Mouse (Mus musculus): Measurements from ENCODE around the gene Stambpl1. TPM values are rescaled to one million over a fixed set of nuclear protein-coding genes. Genes with fewer than 3 reads are reported as not detected.

The Stambpl1 gene
- total and polyA plus RNA-seq, 3 experiments: not detected

DNA sequence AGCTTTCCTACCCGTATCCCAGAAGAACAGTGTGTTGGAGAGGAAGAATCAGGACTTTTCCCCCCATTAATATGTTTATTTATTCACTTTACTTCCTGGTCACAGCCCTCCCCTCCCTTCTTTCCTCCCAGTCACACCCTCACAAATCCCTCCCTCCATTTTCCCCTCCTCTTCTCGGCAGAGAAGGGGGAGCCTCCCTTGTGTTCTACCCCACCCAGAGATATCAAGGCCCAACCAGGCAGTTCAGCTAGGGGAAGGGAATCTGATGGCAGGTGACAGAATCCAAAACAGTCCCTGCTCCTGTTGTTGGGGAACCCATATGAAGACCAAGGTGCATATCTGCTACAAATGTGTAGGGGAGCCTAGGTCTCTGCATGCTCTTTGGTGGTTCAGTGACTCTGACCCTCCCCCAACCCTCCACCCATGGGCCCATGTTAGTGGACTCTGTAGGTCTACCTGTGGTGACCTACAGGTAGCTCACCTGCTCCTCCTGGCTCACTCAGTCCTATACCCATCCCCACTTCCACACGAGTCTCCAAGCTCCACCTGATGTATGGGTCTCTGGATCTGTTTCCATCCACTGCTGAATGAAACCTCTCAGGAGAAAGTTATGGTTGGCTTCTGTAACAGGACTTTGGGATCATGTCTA is 28.8 kb downstream of the Stambpl1 start:
- no peak for DNase-seq (ENCODE audit: low read depth, low spot score)
- Histone ChIP-seq H3K9ac (ENCODE audit: control insufficient read depth, low read depth, low read length, poor library complexity, severe bottlenecking) (no peak overlapping the region), H3K27me3 (ENCODE audit: control insufficient read depth in 1 of 2, insufficient read depth in 2 of 2, low read length in 2 of 2) (no peaks in the 10 kb centered on the region; a peak in 1 of 4 replicates), H3K36me3 (ENCODE audit: control insufficient read depth in 1 of 2, insufficient read depth in 2 of 2, low read length in 2 of 2) (no peaks in the 10 kb centered on the region), H3K9me3 (replicated peaks; ENCODE audit: insufficient read depth, low read length) (no peaks in the 10 kb centered on the region), H3K79me2 (ENCODE audit: control insufficient read depth, insufficient read depth, low read length, poor library complexity) (no peaks in the 10 kb centered on the region), H3K27ac (ENCODE audit: control insufficient read depth, low read depth, low read length) (no peak overlapping the region), H3K4me3 (ENCODE audit: control insufficient read depth in 1 of 2, insufficient read depth in 1 of 2, low read depth in 2 of 2, low read length in 2 of 2) (no peak overlapping the region), H3K4me1 (ENCODE audit: control insufficient read depth in 1 of 2, insufficient read depth in 2 of 2, low read length in 2 of 2) (no peaks in the 10 kb centered on the region)
- TF ChIP-seq SMC3 (IDR thresholded peaks at IDR 0.05; ENCODE audit: low read depth, low read length) (no peak), MAX (IDR thresholded peaks at IDR 0.05; ENCODE audit: low read length) (no peak)

DNA sequence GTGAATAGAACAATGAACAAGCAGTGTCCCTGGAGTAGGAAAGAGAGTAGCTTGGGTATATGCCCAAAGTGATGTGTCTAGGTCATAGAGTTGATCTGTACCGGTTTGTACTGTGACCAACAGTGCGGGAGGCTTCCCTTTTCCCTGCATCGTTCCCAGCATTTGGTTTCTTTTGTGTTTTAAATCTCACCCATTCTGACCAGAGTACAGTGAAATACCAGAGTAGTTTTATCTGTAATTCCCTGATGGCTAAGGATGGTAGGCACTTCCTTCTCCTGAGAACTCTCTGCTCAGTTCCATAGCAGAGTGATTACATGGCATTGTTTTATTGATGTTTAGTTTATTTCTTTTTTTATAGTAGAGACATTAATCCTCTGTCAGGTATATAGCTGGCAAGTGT is 30.8 kb downstream of the Stambpl1 start:
- no peak for TF ChIP-seq CHD2 (IDR thresholded peaks at IDR 0.05; ENCODE audit: low read length)
- no peak for TF ChIP-seq TBP (IDR thresholded peaks at IDR 0.05; ENCODE audit: low read depth, low read length)
- TF ChIP-seq ZC3H11A (IDR thresholded peaks at IDR 0.05; ENCODE audit: low read depth, low read length): no peak
- TF ChIP-seq NELFE (IDR thresholded peaks at IDR 0.05; ENCODE audit: low read depth, low read length): no peak
- no peak for TF ChIP-seq USF1 (IDR thresholded peaks at IDR 0.05; ENCODE audit: low read depth, low read length)
- TF ChIP-seq EP300 (IDR thresholded peaks at IDR 0.05; ENCODE audit: low read depth in 1 of 2, low read length in 2 of 2): no peak
- no peak for TF ChIP-seq MEF2A (IDR thresholded peaks at IDR 0.05; ENCODE audit: extremely low read depth, insufficient replicate concordance, low read depth, low read length, poor library complexity, severe bottlenecking)
- TF ChIP-seq ZKSCAN1 (IDR thresholded peaks at IDR 0.05; ENCODE audit: low read depth, low read length): no peak
- no peak for TF ChIP-seq POLR2A (IDR thresholded peaks at IDR 0.05; ENCODE audit: control insufficient read depth in 1 of 2, insufficient read depth in 1 of 2, low read depth in 1 of 2, low read length in 2 of 2, poor library complexity in 1 of 2)
- no peak for TF ChIP-seq NRF1 (IDR thresholded peaks at IDR 0.05; ENCODE audit: insufficient read depth, low read depth, low read length, poor library complexity, severe bottlenecking)
- TF ChIP-seq POLR2AphosphoS2 (IDR thresholded peaks at IDR 0.05; ENCODE audit: low read length): no peak
- no peak for TF ChIP-seq MYB (IDR thresholded peaks at IDR 0.05; ENCODE audit: low read depth, low read length)
- TF ChIP-seq ELF1 (IDR thresholded peaks at IDR 0.05; ENCODE audit: low read depth, low read length): no peak
- H3K4me1 ChIP-seq (ENCODE audit: control insufficient read depth in 1 of 2, insufficient read depth in 2 of 2, low read length in 2 of 2): no peaks in the 10 kb centered on the region
- no peaks in the 10 kb centered on the region for H3K36me3 ChIP-seq (ENCODE audit: control insufficient read depth in 1 of 2, insufficient read depth in 2 of 2, low read length in 2 of 2)
- H3K9ac ChIP-seq (ENCODE audit: control insufficient read depth, low read depth, low read length, poor library complexity, severe bottlenecking): no peak overlapping the region
- no peak overlapping the region for H3K27ac ChIP-seq (ENCODE audit: control insufficient read depth, low read depth, low read length)
- no peak for DNase-seq (ENCODE audit: low read depth, low spot score)
- H3K79me2 ChIP-seq (ENCODE audit: control insufficient read depth, insufficient read depth, low read length, poor library complexity): no peaks in the 10 kb centered on the region
- H3K9me3 ChIP-seq (replicated peaks; ENCODE audit: insufficient read depth, low read length): no peaks in the 10 kb centered on the region
- H3K27me3 ChIP-seq (ENCODE audit: control insufficient read depth in 1 of 2, insufficient read depth in 2 of 2, low read length in 2 of 2): no peaks in the 10 kb centered on the region; a peak in 2 of 4 replicates
- H3K4me3 ChIP-seq (ENCODE audit: control insufficient read depth in 1 of 2, insufficient read depth in 1 of 2, low read depth in 2 of 2, low read length in 2 of 2): no peak overlapping the region

DNA sequence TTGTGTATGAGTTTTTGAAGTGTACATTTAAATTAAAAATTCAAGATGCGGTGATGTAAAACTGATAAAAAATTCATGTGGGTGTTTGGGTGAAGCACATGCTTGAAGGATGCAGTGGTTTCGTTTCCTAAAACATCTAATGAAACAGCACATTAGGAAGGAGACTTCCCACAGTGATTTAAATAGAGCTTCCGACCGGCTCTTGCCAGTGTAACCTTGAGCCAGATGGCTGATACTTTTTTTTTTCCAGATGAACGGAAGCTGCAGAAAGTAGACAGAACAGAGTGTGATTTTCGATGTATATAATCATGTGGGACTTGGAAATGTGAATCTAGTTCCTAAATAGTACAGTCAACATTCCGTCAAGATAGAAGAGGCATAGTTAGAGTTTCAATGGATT is 39.6 kb downstream of the Stambpl1 start:
- Histone ChIP-seq H3K9ac (ENCODE audit: control insufficient read depth, low read depth, low read length, poor library complexity, severe bottlenecking) (no peak overlapping the region), H3K9me3 (replicated peaks; ENCODE audit: insufficient read depth, low read length) (no peaks in the 10 kb centered on the region), H3K27ac (ENCODE audit: control insufficient read depth, low read depth, low read length) (no peak overlapping the region), H3K4me3 (ENCODE audit: control insufficient read depth in 1 of 2, insufficient read depth in 1 of 2, low read depth in 2 of 2, low read length in 2 of 2) (no peak overlapping the region), H3K79me2 (ENCODE audit: control insufficient read depth, insufficient read depth, low read length, poor library complexity) (no peaks in the 10 kb centered on the region), H3K27me3 (ENCODE audit: control insufficient read depth in 1 of 2, insufficient read depth in 2 of 2, low read length in 2 of 2) (no peaks in the 10 kb centered on the region; a peak in 2 of 4 replicates), H3K4me1 (ENCODE audit: control insufficient read depth in 1 of 2, insufficient read depth in 2 of 2, low read length in 2 of 2) (no peaks in the 10 kb centered on the region; a peak in 1 of 4 replicates), H3K36me3 (ENCODE audit: control insufficient read depth in 1 of 2, insufficient read depth in 2 of 2, low read length in 2 of 2) (no peaks in the 10 kb centered on the region)
- DNase-seq (ENCODE audit: low read depth, low spot score): no peak
- TF ChIP-seq JUND (IDR thresholded peaks at IDR 0.05; ENCODE audit: low read depth, low read length) (no peak), ZNF384 (IDR thresholded peaks at IDR 0.05; ENCODE audit: low read depth, low read length) (no peak), NRF1 (IDR thresholded peaks at IDR 0.05; ENCODE audit: insufficient read depth, low read depth, low read length, poor library complexity, severe bottlenecking) (no peak), RAD21 (IDR thresholded peaks at IDR 0.05; ENCODE audit: low read depth, low read length) (no peak), MXI1 (IDR thresholded peaks at IDR 0.05; ENCODE audit: low read depth, low read length) (no peak), NELFE (IDR thresholded peaks at IDR 0.05; ENCODE audit: low read depth, low read length) (no peak), ZC3H11A (IDR thresholded peaks at IDR 0.05; ENCODE audit: low read depth, low read length) (no peak)
